Mouse (Mus musculus) liver, embryonic 14.5 days (tissue): ENCODE data around the gene Fgfr2. TPM values are rescaled to one million over a fixed set of nuclear protein-coding genes. Genes with fewer than 3 reads are reported as not detected.

Experiments used
- ATAC-seq: fragments of 200-750 bp; cut with Nextera tagmentation; 2 replicates; pipeline ENCODE4 v1.8.0; 2017; ENCODE audit warnings: moderate number of reproducible peaks, mild to moderate bottlenecking, moderate library complexity; ENCODE audit not compliant: insufficient read depth
- DNase-seq, 3 experiments: peaks; one replicate each; pipeline ENCODE4 v3.0.0-alpha.2; 2012 to 2013; ENCODE audit warnings: low read depth in 3 of 3, low spot score in 3 of 3
- H3K27ac ChIP-seq: fragments of 300-500 bp; sonication (generic); 2 replicates; pipeline ENCODE4 v1.5.1; 2014; ENCODE audit warnings: moderate library complexity, mild to moderate bottlenecking, control low read depth, inconsistent platforms
- H3K27me3 ChIP-seq: fragments of 300-500 bp; sonication (generic); 2 replicates; pipeline ENCODE4 v1.6.1; 2014; ENCODE audit warnings: mild to moderate bottlenecking, low read length, moderate library complexity; ENCODE audit not compliant: control insufficient read depth, insufficient read depth
- H3K36me3 ChIP-seq: fragments of 300-500 bp; sonication (generic); replicated peaks from 2 replicates; pipeline ENCODE4 v1.6.1; 2014; ENCODE audit warnings: low read depth; ENCODE audit not compliant: control insufficient read depth, insufficient read depth
- H3K4me1 ChIP-seq, 2 experiments: fragments of 200-500 bp in 1 of 2; fragments of 300-500 bp in 1 of 2; sonication (generic) in 1 of 2; replicated peaks; 2 replicates each; pipeline ENCODE4 v1.6.1; 2012 to 2014; ENCODE audit warnings: antibody characterized with exemption in 1 of 2, inconsistent platforms in 1 of 2, low read length in 1 of 2; ENCODE audit not compliant: control insufficient read depth in 2 of 2, insufficient read depth in 2 of 2
- H3K4me2 ChIP-seq: fragments of 300-500 bp; sonication (generic); 2 replicates; pipeline ENCODE4 v1.6.1; 2014; ENCODE audit warnings: low read depth, mild to moderate bottlenecking, control low read depth, moderate library complexity
- H3K4me3 ChIP-seq, 2 experiments: fragments of 200-500 bp in 1 of 2; fragments of 300-500 bp in 1 of 2; sonication (generic) in 1 of 2; 2 replicates each; pipeline ENCODE4 v1.5.1; 2012 to 2014; ENCODE audit warnings: low read depth in 2 of 2, low read length in 2 of 2, mild to moderate bottlenecking in 2 of 2, control low read depth in 1 of 2, inconsistent platforms in 1 of 2, moderate library complexity in 1 of 2; ENCODE audit not compliant: insufficient read depth in 1 of 2
- H3K9ac ChIP-seq: fragments of 300-500 bp; sonication (generic); replicated peaks from 2 replicates; pipeline ENCODE4 v1.6.1; 2014; ENCODE audit warnings: mild to moderate bottlenecking, control low read depth, moderate library complexity
- H3K9me3 ChIP-seq: fragments of 300-500 bp; sonication (generic); 2 replicates; pipeline ENCODE4 v1.6.1; 2016; ENCODE audit warnings: low read length, mixed read lengths; ENCODE audit not compliant: control insufficient read depth
- CTCF ChIP-seq: IDR thresholded peaks from 2 replicates; pipeline ENCODE4 v1.5.1; 2016; ENCODE audit warnings: antibody characterized with exemption, low read depth, control low read depth
- EP300 ChIP-seq: IDR thresholded peaks from 2 replicates; pipeline ENCODE4 v1.6.1; 2016; ENCODE audit warnings: antibody characterized with exemption, low read depth
- WGBS: fragments of 180-500 bp; shearing (Covaris S2); extraction: QIAGEN DNeasy Blood & Tissue Kit; methylation state at CpG from one replicate; pipeline ENCODE4 v1.1.7; 2014; ENCODE audit not compliant: insufficient replicate concordance; 5-methylcytosine and 5-hydroxymethylcytosine counted together
- polyA plus RNA-seq, 2 experiments: library from polyadenylated mRNA; depleted of rRNA in 1 of 2; stranded (reverse) in 1 of 2; unstranded in 1 of 2; fragments of >200 nt; fragmentation: Nextera tagmentation in 1 of 2; extraction: Ambion mirVana in 1 of 2; gene quantifications; 2 replicates each; pipeline versions ENCODE4 v1.2.1 to v1.2.3; 2012 to 2014

Fgfr2 gene
- polyA plus RNA-seq, 2 experiments, result 7.9 to 8.8 TPM

DNA sequence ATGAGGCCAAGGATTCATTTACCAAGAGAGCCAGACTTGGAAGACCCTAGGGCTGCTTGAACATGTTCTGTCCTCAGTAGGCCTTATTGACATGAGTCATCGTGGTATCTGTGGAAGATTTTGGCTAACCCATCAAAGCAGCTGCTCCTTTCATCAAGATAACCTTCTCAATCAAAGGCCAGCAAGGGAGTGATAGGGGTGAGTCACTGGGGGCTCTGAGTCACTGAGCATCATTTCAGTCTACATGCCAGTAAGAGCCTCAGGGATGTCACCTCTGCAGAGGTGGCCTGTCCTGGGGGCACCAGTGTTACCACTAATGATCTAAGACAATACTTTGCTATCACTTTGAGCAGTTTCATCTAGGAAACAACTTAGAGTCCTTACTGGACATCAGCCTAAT, 1292.9 kb downstream of the Fgfr2 start:
- TF ChIP-seq CTCF, result no peak
- no peak for TF ChIP-seq EP300
- 36% methylated on average over 1 of the region's 1 CpGs for WGBS
- no peaks in the 10 kb centered on the region for H3K9me3 ChIP-seq
- no peak overlapping the region for H3K4me3 ChIP-seq
- no peak overlapping the region for H3K9ac ChIP-seq
- H3K27me3 ChIP-seq, result no peaks in the 10 kb centered on the region
- H3K4me1 ChIP-seq, result no peaks in the 10 kb centered on the region
- no peak for ATAC-seq
- no peak for DNase-seq
- no peak overlapping the region for H3K4me2 ChIP-seq
- H3K36me3 ChIP-seq, result no peaks in the 10 kb centered on the region
- no peak overlapping the region for H3K27ac ChIP-seq

DNA sequence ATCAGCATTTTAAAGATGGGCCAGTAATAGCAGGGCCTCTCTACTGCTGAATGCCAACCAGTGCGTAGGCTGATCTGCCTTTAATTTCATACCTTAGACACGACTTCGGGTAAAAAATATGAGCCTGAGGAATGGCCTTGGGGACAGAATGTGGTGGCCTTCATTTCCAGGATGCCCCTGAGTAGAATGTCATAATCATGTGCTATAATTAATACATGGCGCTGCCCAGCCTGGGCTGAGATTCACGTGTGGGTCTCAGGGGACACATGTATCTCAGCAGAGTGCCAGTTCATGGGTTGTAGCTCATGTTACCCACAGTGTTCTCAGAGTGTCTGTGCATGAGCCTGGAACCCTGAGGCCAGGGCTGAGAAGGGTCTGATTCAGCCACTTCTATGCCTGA, 1296.3 kb downstream of the Fgfr2 start:
- H3K27ac ChIP-seq, result no peak overlapping the region
- no peak for DNase-seq
- no peaks in the 10 kb centered on the region for H3K4me1 ChIP-seq
- no peak overlapping the region for H3K9ac ChIP-seq
- no peak for TF ChIP-seq EP300
- no peak for TF ChIP-seq CTCF
- H3K36me3 ChIP-seq, result no peaks in the 10 kb centered on the region
- ATAC-seq, result no peak
- no peaks in the 10 kb centered on the region for H3K27me3 ChIP-seq
- H3K4me2 ChIP-seq, result no peak overlapping the region
- WGBS, result 63% methylated on average over 5 of the region's 5 CpGs
- no peaks in the 10 kb centered on the region for H3K9me3 ChIP-seq
- H3K4me3 ChIP-seq, result no peak overlapping the region

DNA sequence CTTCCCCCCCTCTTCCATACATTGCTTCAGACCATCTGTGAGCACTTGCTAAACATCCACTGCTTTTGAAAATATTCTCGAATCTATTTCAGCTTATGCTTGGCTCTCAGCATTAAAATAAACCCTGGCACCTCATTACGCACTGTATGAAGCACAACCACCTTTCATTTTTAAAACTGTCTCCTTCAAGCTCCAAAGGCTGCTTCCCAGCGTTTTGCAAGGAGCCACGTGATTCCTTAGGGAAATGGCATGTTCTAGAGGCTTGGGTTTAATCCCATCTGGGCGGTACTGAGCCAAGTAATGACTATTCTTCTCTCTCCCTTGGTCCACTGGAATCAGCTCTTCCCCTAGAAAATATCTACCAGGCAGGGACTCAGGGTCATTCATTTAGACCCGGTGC, 1305.2 kb downstream of the Fgfr2 start:
- no peak for DNase-seq
- H3K4me1 ChIP-seq, result no peaks in the 10 kb centered on the region
- no peak for ATAC-seq
- H3K27ac ChIP-seq, result no peak overlapping the region
- no peak overlapping the region for H3K9ac ChIP-seq
- no peak overlapping the region for H3K4me2 ChIP-seq
- H3K4me3 ChIP-seq, result no peak overlapping the region
- WGBS, result 58% methylated on average over 6 of the region's 6 CpGs
- no peaks in the 10 kb centered on the region for H3K27me3 ChIP-seq
- no peaks in the 10 kb centered on the region for H3K36me3 ChIP-seq
- no peaks in the 10 kb centered on the region for H3K9me3 ChIP-seq
- TF ChIP-seq EP300, result no peak
- no peak for TF ChIP-seq CTCF

- no peak overlapping the region for H3K9ac ChIP-seq
- ATAC-seq, result no peak
- 29% methylated on average over 2 of the region's 2 CpGs for WGBS
These were observed 1306.5 kb downstream of the Fgfr2 start for GRCm38 (mm10) chr7:131816641-131817040.

DNA sequence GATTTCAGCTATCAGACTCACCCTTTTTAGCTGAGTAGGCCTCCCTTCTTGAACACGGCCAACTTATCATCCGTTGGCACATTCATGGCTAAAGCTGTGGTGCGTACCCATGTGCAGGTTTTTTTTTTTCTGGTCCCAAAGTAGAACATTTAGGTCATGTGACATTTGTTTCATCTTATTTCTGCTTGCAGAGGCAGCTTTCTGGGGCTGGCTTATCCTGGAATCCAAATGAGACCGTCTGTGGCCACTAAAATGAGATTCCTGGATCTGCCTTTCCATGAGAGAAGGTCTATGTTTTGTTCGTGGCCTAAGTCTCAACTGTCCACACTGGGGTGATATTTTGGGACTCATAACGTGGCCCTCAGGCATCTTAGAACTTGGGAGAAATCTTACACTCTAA, 1311.0 kb downstream of the Fgfr2 start:
- TF ChIP-seq CTCF, result no peak
- TF ChIP-seq EP300, result no peak
- H3K4me2 ChIP-seq, result no peak overlapping the region
- no peaks in the 10 kb centered on the region for H3K9me3 ChIP-seq
- ATAC-seq, result no peak
- no peaks in the 10 kb centered on the region for H3K4me1 ChIP-seq
- DNase-seq, result no peak
- H3K27me3 ChIP-seq, result no peaks in the 10 kb centered on the region
- H3K27ac ChIP-seq, result no peak overlapping the region
- no peak overlapping the region for H3K4me3 ChIP-seq
- 60% methylated on average over 6 of the region's 6 CpGs for WGBS
- H3K9ac ChIP-seq, result no peak overlapping the region
- H3K36me3 ChIP-seq, result no peaks in the 10 kb centered on the region

More at GRCm38 (mm10) chr7:131816641-131817040, 1306.5 kb downstream of the Fgfr2 start:
- no peak overlapping the region for H3K4me2 ChIP-seq
- TF ChIP-seq CTCF (no peak), EP300 (no peak)
- H3K27ac ChIP-seq, result no peak overlapping the region
- H3K9me3 ChIP-seq, result no peaks in the 10 kb centered on the region
- H3K27me3 ChIP-seq, result no peaks in the 10 kb centered on the region
- no peaks in the 10 kb centered on the region for H3K4me1 ChIP-seq
- no peaks in the 10 kb centered on the region for H3K36me3 ChIP-seq
- no peak for DNase-seq
- no peak overlapping the region for H3K4me3 ChIP-seq

- H3K27ac ChIP-seq, result no peak overlapping the region
- WGBS, result 55% methylated on average over 4 of the region's 4 CpGs
- H3K4me3 ChIP-seq, result no peak overlapping the region
- no peaks in the 10 kb centered on the region for H3K27me3 ChIP-seq
- H3K4me1 ChIP-seq, result no peaks in the 10 kb centered on the region
- H3K9me3 ChIP-seq, result no peaks in the 10 kb centered on the region
- H3K4me2 ChIP-seq, result no peak overlapping the region
- no peak for DNase-seq
- no peak overlapping the region for H3K9ac ChIP-seq
- ATAC-seq, result no peak
- H3K36me3 ChIP-seq, result no peaks in the 10 kb centered on the region
- no peak for TF ChIP-seq CTCF
- TF ChIP-seq EP300, result no peak
These were observed 1312.2 kb downstream of the Fgfr2 start for GRCm38 (mm10) chr7:131810916-131811315.
